Mouse (Mus musculus) stomach, embryonic 15.5 days (tissue): ENCODE measurements around the gene Rnf216. TPM values are rescaled to one million over a fixed set of nuclear protein-coding genes. Genes with fewer than 3 reads are reported as not detected.
"Not testable (repeated sequence)": the region's sequence is repeated elsewhere in the genome, so short reads cannot be mapped to it uniquely, and the experiment has no call there.

Source experiments
- ATAC-seq: fragments of 200-750 bp; cut with Nextera tagmentation; 2 replicates; pipeline ENCODE4 v1.8.0; 2017; ENCODE audit warnings: low read depth, moderate number of reproducible peaks, moderate TSS enrichment; ENCODE audit not compliant: insufficient read depth, low FRiP score
- H3K27ac ChIP-seq: fragments of 300-500 bp; sonication (generic); 2 replicates; pipeline ENCODE4 v1.5.1; 2015; ENCODE audit warnings: mild to moderate bottlenecking, inconsistent platforms
- H3K27me3 ChIP-seq: fragments of 300-500 bp; sonication (generic); replicated peaks from 2 replicates; pipeline ENCODE4 v1.6.1; 2015; ENCODE audit warnings: inconsistent platforms
- H3K36me3 ChIP-seq: fragments of 300-500 bp; sonication (generic); 2 replicates; pipeline ENCODE4 v1.6.1; 2015; ENCODE audit warnings: inconsistent platforms
- H3K4me1 ChIP-seq: fragments of 300-500 bp; sonication (generic); 2 replicates; pipeline ENCODE4 v1.6.1; 2015; ENCODE audit warnings: inconsistent platforms
- H3K4me2 ChIP-seq: fragments of 300-500 bp; sonication (generic); 2 replicates; pipeline ENCODE4 v1.6.1; 2015; ENCODE audit warnings: mild to moderate bottlenecking, inconsistent platforms
- H3K4me3 ChIP-seq: fragments of 300-500 bp; sonication (generic); replicated peaks from 2 replicates; pipeline ENCODE4 v1.5.1; 2015; ENCODE audit warnings: inconsistent platforms
- H3K9ac ChIP-seq: fragments of 300-500 bp; sonication (generic); 2 replicates; pipeline ENCODE4 v1.6.1; 2015; ENCODE audit warnings: inconsistent platforms
- H3K9me3 ChIP-seq: fragments of 300-500 bp; sonication (generic); 2 replicates; pipeline ENCODE4 v1.6.1; 2016; ENCODE audit warnings: inconsistent platforms
- WGBS: fragments of 180-500 bp; shearing (Covaris S2); methylation state at CpG from one replicate; pipeline ENCODE4 v1.1.7; 2015; 5-methylcytosine and 5-hydroxymethylcytosine counted together
- polyA plus RNA-seq: library from polyadenylated mRNA; unstranded; fragments of >200 nt; fragmentation: Nextera tagmentation; extraction: Ambion mirVana; gene quantifications from 2 replicates; pipeline ENCODE4 v1.2.1, GENCODE M21; 2015

The Rnf216 gene
- polyA plus RNA-seq = 33.9 and 35.2 TPM in 2 replicates

GRCm38 (mm10) chr5:143112281-143113246 lies at the start of gene Rnf216:
TSS of gene Rnf216 (minus strand) at chr5:143112994.
- peak within 1 kb of the TSS; percentile 90 for H3K27ac ChIP-seq
- H3K4me1 ChIP-seq = 0 out of 2 replicates have a peak, but pooled peaks cover 2% of the 10 kb centered on the region
- WGBS = 1% methylated on average over 73 of the region's 110 CpGs
- H3K9ac ChIP-seq = peak within 1 kb of the TSS; percentile 89
- H3K27me3 ChIP-seq = no peaks in the 10 kb centered on the region
- H3K9me3 ChIP-seq = no peaks in the 10 kb centered on the region
- ATAC-seq = peak; percentile 94
- no peaks in the 10 kb centered on the region for H3K36me3 ChIP-seq
- peak within 1 kb of the TSS; percentile 87 for H3K4me3 ChIP-seq
- H3K4me2 ChIP-seq = peak within 1 kb of the TSS; percentile 91

GRCm38 (mm10) chr5:143155534-143155933 lies 42.7 kb upstream of the Rnf216 start:
- Histone ChIP-seq H3K4me2 (no peak overlapping the region), H3K4me1 (no peaks in the 10 kb centered on the region)

GRCm38 (mm10) chr5:143153756-143154155 lies 41.0 kb upstream of the Rnf216 start:
- 83% methylated on average over 10 of the region's 10 CpGs for WGBS
- Histone ChIP-seq H3K4me3 (no peak overlapping the region), H3K9me3 (no peaks in the 10 kb centered on the region), H3K27me3 (peaks cover 14% of the 10 kb centered on the region), H3K4me2 (no peak overlapping the region), H3K4me1 (no peaks in the 10 kb centered on the region), H3K9ac (no peak overlapping the region), H3K36me3 (no peaks in the 10 kb centered on the region), H3K27ac (no peak overlapping the region)
- ATAC-seq = no peak

More at GRCm38 (mm10) chr5:143155534-143155933, 42.7 kb upstream of the Rnf216 start:
- Histone ChIP-seq H3K4me3 (no peak overlapping the region), H3K9me3 (no peaks in the 10 kb centered on the region), H3K9ac (no peak overlapping the region), H3K36me3 (no peaks in the 10 kb centered on the region), H3K27me3 (peaks cover 14% of the 10 kb centered on the region), H3K27ac (no peak overlapping the region)
- WGBS = 80% methylated on average over 3 of the region's 3 CpGs
- no peak for ATAC-seq

GRCm38 (mm10) chr5:143150044-143150443 lies 37.2 kb upstream of the Rnf216 start:
- no peak overlapping the region for H3K9ac ChIP-seq
- H3K4me2 ChIP-seq = no peak overlapping the region
- no peaks in the 10 kb centered on the region for H3K36me3 ChIP-seq
- H3K4me1 ChIP-seq = no peaks in the 10 kb centered on the region
- H3K27ac ChIP-seq = no peak overlapping the region
- no peak overlapping the region for H3K4me3 ChIP-seq
- no peaks in the 10 kb centered on the region for H3K9me3 ChIP-seq
- H3K27me3 ChIP-seq = no peaks in the 10 kb centered on the region
- WGBS = 78% methylated on average over 2 of the region's 2 CpGs
- no peak for ATAC-seq

- Histone ChIP-seq H3K27ac (no peak overlapping the region), H3K27me3 (no peaks in the 10 kb centered on the region), H3K36me3 (no peaks in the 10 kb centered on the region), H3K9ac (no peak overlapping the region), H3K4me1 (no peaks in the 10 kb centered on the region), H3K4me2 (no peak overlapping the region), H3K9me3 (no peaks in the 10 kb centered on the region), H3K4me3 (no peak overlapping the region)
- no peak for ATAC-seq
- WGBS = 90% methylated on average over 2 of the region's 2 CpGs
Measured at GRCm38 (mm10) chr5:143149536-143149935, 36.7 kb upstream of the Rnf216 start.

- Histone ChIP-seq H3K4me2 (no peak overlapping the region), H3K27ac (no peak overlapping the region), H3K9ac (no peak overlapping the region), H3K4me1 (no peaks in the 10 kb centered on the region), H3K27me3 (no peaks in the 10 kb centered on the region), H3K4me3 (no peak overlapping the region), H3K9me3 (no peaks in the 10 kb centered on the region), H3K36me3 (no peaks in the 10 kb centered on the region)
- no peak for ATAC-seq
- 86% methylated on average over 5 of the region's 5 CpGs for WGBS
Measured at GRCm38 (mm10) chr5:143148661-143149060, 35.9 kb upstream of the Rnf216 start.

- Histone ChIP-seq H3K9me3 (no peaks in the 10 kb centered on the region), H3K9ac (no peak within 1 kb of the TSS), H3K4me2 (no peak within 1 kb of the TSS), H3K27me3 (no peaks in the 10 kb centered on the region), H3K4me1 (no peaks in the 10 kb centered on the region), H3K27ac (no peak within 1 kb of the TSS), H3K4me3 (no peak within 1 kb of the TSS), H3K36me3 (no peaks in the 10 kb centered on the region)
- no peak for ATAC-seq
- WGBS = 70% methylated on average over 3 of the region's 3 CpGs
Measured at GRCm38 (mm10) chr5:143147481-143147880, 34.7 kb upstream of the Rnf216 start, which contains the start of gene Olfr718-ps1. TSS of gene Olfr718-ps1 (minus strand) at chr5:143147581.

- H3K27me3 ChIP-seq = no peaks in the 10 kb centered on the region
- H3K27ac ChIP-seq = no peak overlapping the region
- no peaks in the 10 kb centered on the region for H3K9me3 ChIP-seq
- H3K9ac ChIP-seq = no peak overlapping the region
- WGBS = 81% methylated on average over 13 of the region's 13 CpGs
- H3K36me3 ChIP-seq = no peaks in the 10 kb centered on the region
- no peaks in the 10 kb centered on the region for H3K4me1 ChIP-seq
- H3K4me3 ChIP-seq = no peak overlapping the region
- peak; percentile 60; the same call in 1 of the 2 replicates for ATAC-seq
- no peak overlapping the region for H3K4me2 ChIP-seq
Measured at GRCm38 (mm10) chr5:143137580-143137979, 24.8 kb upstream of the Rnf216 start.

GRCm38 (mm10) chr5:143135042-143135441 lies 22.2 kb upstream of the Rnf216 start:
- 86% methylated on average over 7 of the region's 7 CpGs for WGBS
- H3K36me3 ChIP-seq = no peaks in the 10 kb centered on the region
- no peaks in the 10 kb centered on the region for H3K4me1 ChIP-seq
- no peak for ATAC-seq
- no peak overlapping the region for H3K4me2 ChIP-seq
- H3K4me3 ChIP-seq = no peak overlapping the region
- H3K9ac ChIP-seq = no peak overlapping the region
- H3K27me3 ChIP-seq = no peaks in the 10 kb centered on the region
- H3K27ac ChIP-seq = no peak overlapping the region
- no peaks in the 10 kb centered on the region for H3K9me3 ChIP-seq

GRCm38 (mm10) chr5:143134216-143135010 lies 21.6 kb upstream of the Rnf216 start:
- not testable (repeated sequence) for H3K36me3 ChIP-seq, H3K4me3 ChIP-seq, H3K9me3 ChIP-seq, H3K4me1 ChIP-seq, H3K27me3 ChIP-seq, H3K9ac ChIP-seq, ATAC-seq, H3K27ac ChIP-seq, H3K4me2 ChIP-seq
- WGBS = 83% methylated on average over 5 of the region's 6 CpGs

GRCm38 (mm10) chr5:143132935-143133514 lies 20.2 kb upstream of the Rnf216 start:
- no peaks in the 10 kb centered on the region for H3K4me1 ChIP-seq
- H3K4me3 ChIP-seq = no peak overlapping the region
- no peak overlapping the region for H3K9ac ChIP-seq
- no peak overlapping the region for H3K27ac ChIP-seq
- 62% methylated on average over 13 of the region's 13 CpGs for WGBS
- H3K9me3 ChIP-seq = no peaks in the 10 kb centered on the region
- H3K4me2 ChIP-seq = no peak overlapping the region
- H3K36me3 ChIP-seq = no peaks in the 10 kb centered on the region
- H3K27me3 ChIP-seq = no peaks in the 10 kb centered on the region
- no peak for ATAC-seq
